ENCODE assay signal across 9 mouse cellular contexts in genomic region chr9:61351164-61351563, GRCm38 (mm10). TPM values are rescaled to one million over a fixed set of nuclear protein-coding genes. Genes with fewer than 3 reads are reported as not detected.
A peak's percentile ranks its signal among the peaks of the same experiment; 100 is the strongest.
DNase-seq lines count a peak whose midpoint lies in the region; ATAC-seq and TF ChIP-seq lines count a peak whose summit lies in the region.
"Had no signal": no experiment of that assay in that cellular context is flagged by ENCODE, and none has a peak within 500 bp of the region (broad histone marks: within the 10 kb centered on the region; RNA-seq: fewer than 3 reads in every experiment).

No protein-coding gene starts in this region.

- H3K36me3 ChIP-seq in heart, embryonic 14.5 days (ENCODE audit: control insufficient read depth, insufficient read depth, low read length), result no peaks in the 10 kb centered on the region
- H3K36me3 ChIP-seq in kidney, postnatal 0 days (ENCODE audit: insufficient read depth, low read length), result no peaks in the 10 kb centered on the region
- H3K36me3 ChIP-seq in neural tube, embryonic 11.5 days (ENCODE audit: control insufficient read depth, insufficient read depth, low read length), result no peaks in the 10 kb centered on the region
- H3K36me3 ChIP-seq: limb, embryonic 15.5 days had no signal

- no peak overlapping the region for H3K27ac ChIP-seq in heart, embryonic 14.5 days (replicated peaks in 1 of 2; ENCODE audit: control insufficient read depth in 1 of 2, insufficient read depth in 1 of 2, low read depth in 2 of 2, low read length in 2 of 2)
- H3K27ac ChIP-seq in kidney, postnatal 0 days, result peak overlapping the region; percentile 51; the same call in 1 of the 2 replicates
- peak overlapping the region; percentile 21; the same call in 1 of the 2 replicates for H3K27ac ChIP-seq in neural tube, embryonic 11.5 days (ENCODE audit: low read depth, low read length)
- H3K27ac ChIP-seq: limb, embryonic 15.5 days had no signal

- peak; percentile 60 to 75 for DNase-seq in adrenal gland, adult (ENCODE audit: inconsistent age in 2 of 2, low spot score in 1 of 2)
- no peak for DNase-seq in adrenal gland, postnatal 4 days (ENCODE audit: low spot score in 2 of 2)
- DNase-seq in adrenal gland, postnatal 25 days, result peak; percentile 58
- peak; percentile 73 for DNase-seq in kidney, postnatal 0 days (ENCODE audit: low spot score)
- DNase-seq in neural tube, embryonic 11.5 days (ENCODE audit: low spot score), result peak; percentile 79
- DNase-seq in frontal cortex, postnatal 14 days (ENCODE audit: low spot score in 2 of 2), result no peak
- no peak for DNase-seq in thymus, postnatal 25 days

- H3K9me3 ChIP-seq in heart, embryonic 14.5 days (ENCODE audit: control insufficient read depth, low read length), result 0 out of 2 replicates have a peak, but pooled peaks cover 1% of the 10 kb centered on the region
- H3K9me3 ChIP-seq in kidney, postnatal 0 days (replicated peaks; ENCODE audit: low read length), result no peaks in the 10 kb centered on the region
- H3K9me3 ChIP-seq in neural tube, embryonic 11.5 days (ENCODE audit: control insufficient read depth, low read length), result no peaks in the 10 kb centered on the region
- H3K9me3 ChIP-seq: limb, embryonic 15.5 days had no signal

- H3K27me3 ChIP-seq in heart, embryonic 14.5 days (ENCODE audit: control insufficient read depth, insufficient read depth, low read length), result peaks cover 100% of the 10 kb centered on the region
- no peaks in the 10 kb centered on the region for H3K27me3 ChIP-seq in kidney, postnatal 0 days (ENCODE audit: insufficient read depth, low read length)
- H3K27me3 ChIP-seq in neural tube, embryonic 11.5 days (ENCODE audit: control insufficient read depth, insufficient read depth, low read length), result 0 out of 2 replicates have a peak, but pooled peaks cover 2% of the 10 kb centered on the region

- peaks cover 0 to 7% of the 10 kb centered on the region in 2 experiments; a peak in 2 of 4 replicates for H3K4me1 ChIP-seq in heart, embryonic 14.5 days (ENCODE audit: control insufficient read depth in 2 of 2, insufficient read depth in 2 of 2, low read length in 2 of 2)
- peaks cover 12% of the 10 kb centered on the region; the same call in 1 of the 2 replicates for H3K4me1 ChIP-seq in kidney, postnatal 0 days (replicated peaks; ENCODE audit: insufficient read depth, low read length)
- peaks cover 21% of the 10 kb centered on the region for H3K4me1 ChIP-seq in neural tube, embryonic 11.5 days (ENCODE audit: control insufficient read depth, insufficient read depth, low read length)

- H3K9ac ChIP-seq in heart, embryonic 14.5 days (ENCODE audit: low read length), result no peak overlapping the region
- H3K9ac ChIP-seq in kidney, postnatal 0 days (ENCODE audit: low read depth, low read length), result no peak overlapping the region
- no peak overlapping the region for H3K9ac ChIP-seq in neural tube, embryonic 11.5 days (ENCODE audit: low read length)
- H3K9ac ChIP-seq: limb, embryonic 15.5 days had no signal

- ATAC-seq in heart, embryonic 14.5 days (ENCODE audit: insufficient number of reproducible peaks, insufficient read depth, low FRiP score, low read depth), result peak; percentile 49; the same call in 1 of the 2 replicates
- no peak for ATAC-seq in kidney, postnatal 0 days (replicated peaks; ENCODE audit: low FRiP score, low read depth)
- peak; percentile 75; the same call in 1 of the 2 replicates for ATAC-seq in neural tube, embryonic 11.5 days (ENCODE audit: insufficient read depth, low FRiP score, low TSS enrichment)

- no peak overlapping the region for H3K4me3 ChIP-seq in heart, embryonic 14.5 days (ENCODE audit: control insufficient read depth in 1 of 2, insufficient read depth in 1 of 2, low read depth in 1 of 2, low read length in 2 of 2)
- H3K4me3 ChIP-seq in kidney, postnatal 0 days (replicated peaks; ENCODE audit: low read depth, low read length), result no peak overlapping the region
- no peak overlapping the region for H3K4me3 ChIP-seq in neural tube, embryonic 11.5 days (ENCODE audit: low read depth, low read length)
- H3K4me3 ChIP-seq: limb, embryonic 15.5 days had no signal

- H3K4me2 ChIP-seq in heart, embryonic 14.5 days (ENCODE audit: low read length), result no peak overlapping the region
- H3K4me2 ChIP-seq in kidney, postnatal 0 days (ENCODE audit: low read length), result no peak overlapping the region
- no peak overlapping the region for H3K4me2 ChIP-seq in neural tube, embryonic 11.5 days (ENCODE audit: low read depth)
- H3K4me2 ChIP-seq: limb, embryonic 15.5 days had no signal

- no peak for TF ChIP-seq CTCF in kidney, postnatal 0 days (IDR thresholded peaks at IDR 0.05; ENCODE audit: low read depth)

- 41% methylated on average over 4 of the region's 4 CpGs for WGBS in heart, embryonic 14.5 days
- WGBS in kidney, postnatal 0 days, result 21% methylated on average over 4 of the region's 4 CpGs
- WGBS in neural tube, embryonic 11.5 days, result 3% methylated on average over 4 of the region's 4 CpGs

RNA-seq across cellular contexts. Expression of gene Tle3, which starts 21.0 kb away (rescaled TPM):
- total RNA-seq in adrenal gland, postnatal 4 days (2021), result 100 to 1,000 TPM; 105 to 116 TPM
- total RNA-seq in adrenal gland, postnatal 25 days (2021), result 137 and 157 TPM in 2 replicates
- polyA plus RNA-seq in heart, embryonic 14.5 days (2014; fragmentation: Nextera tagmentation; extraction: Ambion mirVana), result 5.2 and 6.4 TPM in 2 replicates
- polyA plus RNA-seq in kidney, postnatal 0 days (2015; fragmentation: Nextera tagmentation; extraction: Ambion mirVana), result 22.0 and 22.9 TPM in 2 replicates
- polyA plus RNA-seq in neural tube, embryonic 11.5 days (2014; fragmentation: Nextera tagmentation; extraction: Ambion mirVana), result 42.4 and 43.6 TPM in 2 replicates

Comparison
In these comparisons a context has a peak if more than half of its experiments do, and no peak if none do; other contexts are left out.
1. DNase-seq: peak in adrenal gland, adult (2 of 2), adrenal gland, postnatal 25 days (single experiment), kidney, postnatal 0 days (single experiment) and neural tube, embryonic 11.5 days (single experiment); none in adrenal gland, postnatal 4 days (0 of 2), frontal cortex, postnatal 14 days (0 of 2) and thymus, postnatal 25 days (single experiment).
2. H3K27ac ChIP-seq: peak in kidney, postnatal 0 days (single experiment) and neural tube, embryonic 11.5 days (single experiment); none in heart, embryonic 14.5 days (0 of 2).